Mouse (Mus musculus) right cerebral cortex, adult 18-20 months (tissue): ENCODE data around the gene Zfp984.
A peak's percentile ranks its signal among the peaks of the same experiment; 100 is the strongest.
"Not testable (repeated sequence)": the region's sequence is repeated elsewhere in the genome, so short reads cannot be mapped to it uniquely, and the experiment has no call there.

Experiments used
- DNase-seq: peaks from one replicate; pipeline ENCODE4 v3.0.0; 2022; ENCODE audit warnings: mixed read lengths

Gene Zfp984

DNA sequence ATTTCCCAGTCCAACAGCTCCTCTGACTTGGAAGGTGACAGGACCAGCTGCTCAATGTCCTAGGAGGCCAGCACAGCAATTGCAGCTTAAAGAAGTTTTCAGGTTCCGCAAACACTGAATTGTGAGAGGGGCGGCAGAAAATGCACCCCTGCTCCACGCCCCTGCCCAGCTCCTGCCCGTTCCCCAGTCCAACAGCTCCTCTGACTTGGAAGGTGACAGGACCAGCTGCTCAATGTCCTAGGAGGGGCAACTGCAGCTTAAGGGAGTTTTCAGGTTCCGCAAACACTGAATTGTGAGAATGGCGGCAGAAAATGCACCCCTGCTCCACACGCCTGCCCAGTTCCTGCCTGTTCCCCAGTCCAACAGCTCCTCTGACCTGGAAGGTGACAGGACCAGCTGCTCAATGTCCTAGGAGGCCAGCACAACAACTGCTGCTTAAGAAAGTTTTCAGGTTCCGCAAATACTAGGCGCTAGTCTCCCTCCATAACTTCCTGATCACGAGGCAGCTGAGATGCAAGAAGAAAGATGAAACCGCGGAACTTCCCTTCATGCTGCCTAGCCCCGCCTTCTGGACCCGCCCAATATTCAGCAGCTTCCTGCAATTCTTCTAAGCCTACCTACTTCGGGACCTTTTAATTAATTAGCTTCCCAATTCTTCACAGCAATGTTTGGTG is at the start of gene Zfp984:
TSS of gene Zfp984 (minus strand) at position 497 of the 674 bp plus-strand sequence.
- not testable (repeated sequence) for DNase-seq

DNA sequence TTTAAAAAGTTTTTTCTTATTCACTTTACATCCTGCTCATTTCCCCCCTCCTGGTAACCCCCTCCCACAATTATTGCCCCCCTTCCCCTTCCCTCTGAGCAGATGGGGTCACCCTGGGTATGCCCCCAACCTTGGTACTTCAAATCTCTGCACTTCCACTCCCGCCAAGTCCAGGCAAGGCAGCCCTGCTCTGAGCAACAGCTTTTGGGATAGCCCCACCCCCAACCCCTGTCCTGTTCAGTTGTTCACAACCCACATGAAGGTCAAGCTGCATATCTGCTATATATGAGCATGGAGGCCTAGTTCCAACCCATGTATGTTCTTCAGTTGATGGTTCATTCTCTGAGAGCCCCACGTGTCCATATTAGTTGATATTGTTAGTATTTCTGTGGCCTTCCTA is 41.2 kb upstream of the Zfp984 start:
- DNase-seq = no peak

DNA sequence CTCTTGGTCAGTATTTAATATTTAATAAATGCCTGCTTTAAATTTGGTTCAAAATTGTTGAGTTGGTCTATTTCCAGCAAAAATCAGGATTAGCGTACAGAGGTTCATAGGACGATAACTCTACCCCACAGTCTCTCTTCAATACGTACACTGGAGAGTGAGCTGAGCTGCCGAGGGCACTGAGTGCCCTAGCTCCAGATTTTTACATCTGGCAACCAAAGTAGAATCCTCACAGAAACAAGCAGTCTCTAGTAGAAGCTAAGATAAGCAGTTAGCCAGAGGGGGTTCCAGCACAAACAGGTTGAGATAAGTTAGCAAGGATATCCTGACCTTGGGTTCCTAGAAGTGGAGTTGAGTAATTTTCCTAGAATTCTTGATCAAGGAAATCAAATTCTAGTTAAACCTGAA is 39.0 kb upstream of the Zfp984 start:
- DNase-seq = no peak

DNA sequence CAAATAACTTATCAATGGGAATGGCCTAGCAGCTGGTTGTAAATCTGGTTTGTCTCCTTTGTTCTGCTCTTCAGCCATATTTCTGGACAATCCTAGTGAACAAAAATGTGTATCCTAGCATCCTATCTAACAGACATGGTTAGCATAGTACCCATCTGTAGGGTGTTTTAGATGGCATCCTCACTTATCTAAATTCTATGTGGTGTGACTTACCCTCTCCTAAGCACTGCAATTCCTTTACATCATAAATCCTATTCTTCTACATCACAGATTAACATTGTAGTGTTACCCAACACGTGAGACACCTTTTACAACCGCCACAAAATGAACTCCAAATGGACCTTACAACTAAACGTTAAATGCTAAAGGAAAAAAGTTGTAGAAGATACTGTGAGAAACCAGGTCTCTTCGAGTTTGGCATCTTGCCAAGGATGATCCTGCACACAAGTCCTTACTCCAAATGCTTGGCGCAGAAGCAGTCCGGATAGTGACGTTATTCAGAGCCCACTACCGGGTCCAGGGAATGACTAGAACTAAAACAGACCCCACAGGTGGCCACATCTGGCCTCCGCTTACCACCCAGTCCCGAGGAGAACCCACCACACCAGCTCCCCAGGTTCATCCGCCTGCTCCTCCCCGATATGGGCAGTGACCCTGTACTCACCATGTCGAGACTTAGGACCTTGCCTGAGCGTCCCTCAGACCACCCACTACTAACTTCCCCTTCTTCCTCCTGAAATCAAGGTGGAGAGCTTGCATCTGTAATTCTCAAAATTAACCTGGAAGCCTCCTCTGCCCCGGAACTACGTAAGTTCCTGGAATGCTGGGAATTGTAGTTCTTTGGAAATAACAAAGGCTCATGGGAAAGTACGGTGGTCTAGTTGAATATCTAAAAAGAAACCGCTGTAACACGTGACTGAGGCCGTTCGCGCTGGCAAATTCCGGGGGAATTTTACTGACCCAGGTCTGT is 38.3 kb upstream of the Zfp984 start, which contains the start of gene Zfp933:
TSS of gene Zfp933 (minus strand) at position 753 of the 970 bp plus-strand sequence.
- DNase-seq = peak; percentile 85

DNA sequence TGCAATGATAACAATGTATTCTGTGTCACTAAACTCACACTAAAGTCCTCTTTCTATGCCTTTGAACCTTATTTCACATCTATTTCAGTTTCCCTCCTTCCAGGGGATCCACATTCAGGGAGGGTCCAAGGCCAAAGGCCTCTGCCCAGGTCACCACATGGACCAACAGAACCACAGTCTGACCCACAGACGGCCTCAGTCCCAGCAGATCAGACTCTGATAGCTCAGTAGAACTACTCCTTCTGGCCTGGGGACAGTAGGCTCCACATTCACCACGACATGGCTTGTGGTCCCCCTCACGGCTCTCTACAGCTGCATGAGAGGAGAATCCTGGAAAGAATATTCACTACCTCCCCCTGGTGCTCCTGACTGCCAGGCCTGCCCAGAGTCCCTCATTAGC is 33.3 kb upstream of the Zfp984 start:
- DNase-seq = no peak

DNA sequence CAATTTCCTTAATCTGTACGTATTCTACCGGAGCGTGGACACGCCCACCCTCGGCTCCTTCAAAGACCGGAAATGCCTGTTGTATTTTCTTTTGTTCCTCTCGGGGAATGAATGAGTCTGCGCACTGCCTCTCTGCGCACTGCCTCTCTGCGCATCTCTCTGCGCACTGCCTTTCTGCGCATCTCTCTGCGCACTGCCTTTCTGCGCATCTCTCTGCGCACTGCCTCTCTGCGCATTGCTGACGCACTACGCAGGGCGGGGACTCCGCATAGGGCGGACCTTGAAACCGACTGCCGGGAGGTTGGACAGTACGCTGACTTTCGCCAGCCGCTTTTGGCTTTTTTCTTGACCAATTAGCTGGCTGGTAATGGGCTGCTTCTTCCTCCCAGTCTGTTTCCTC is 29.7 kb upstream of the Zfp984 start:
- DNase-seq = peak; percentile 37

DNA sequence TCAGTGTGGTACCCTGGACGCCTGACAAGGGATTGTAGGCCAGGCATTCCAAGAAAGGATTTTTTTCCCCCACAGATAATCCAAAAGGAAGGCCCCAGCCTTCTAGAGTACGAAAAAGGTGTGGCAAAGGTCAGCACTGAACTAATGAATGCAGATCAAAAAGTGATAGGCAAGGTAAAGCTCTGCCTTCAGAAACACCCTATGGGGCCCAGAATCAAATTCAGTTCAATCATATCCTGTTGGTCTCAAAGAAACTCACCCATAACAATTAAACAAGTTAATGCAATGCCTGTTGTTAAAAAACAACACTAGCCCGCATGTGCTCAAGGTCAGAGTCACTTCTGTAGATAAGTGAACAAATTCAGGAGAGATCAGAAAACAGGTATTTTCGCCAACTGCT is 14.8 kb upstream of the Zfp984 start:
- no peak for DNase-seq

DNA sequence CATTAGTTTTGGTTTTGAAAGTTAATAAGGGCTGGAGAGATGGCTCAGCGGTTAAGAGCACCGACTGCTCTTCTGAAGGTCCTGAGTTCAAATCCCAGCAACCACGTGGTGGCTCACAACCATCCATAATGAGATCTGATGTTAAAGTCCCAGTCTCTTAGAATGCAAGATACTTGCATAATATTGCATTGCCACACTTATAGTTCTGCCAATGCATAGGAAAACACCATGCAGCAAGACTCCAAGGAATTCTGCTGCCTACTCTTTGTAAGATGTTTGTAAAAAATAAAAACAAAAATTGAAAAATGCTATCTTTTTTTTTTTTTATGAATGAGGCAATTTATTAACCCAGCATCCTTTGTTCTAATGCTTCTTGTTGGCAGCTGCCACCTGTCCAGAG is 11.8 kb upstream of the Zfp984 start:
- not testable (repeated sequence) for DNase-seq

DNA sequence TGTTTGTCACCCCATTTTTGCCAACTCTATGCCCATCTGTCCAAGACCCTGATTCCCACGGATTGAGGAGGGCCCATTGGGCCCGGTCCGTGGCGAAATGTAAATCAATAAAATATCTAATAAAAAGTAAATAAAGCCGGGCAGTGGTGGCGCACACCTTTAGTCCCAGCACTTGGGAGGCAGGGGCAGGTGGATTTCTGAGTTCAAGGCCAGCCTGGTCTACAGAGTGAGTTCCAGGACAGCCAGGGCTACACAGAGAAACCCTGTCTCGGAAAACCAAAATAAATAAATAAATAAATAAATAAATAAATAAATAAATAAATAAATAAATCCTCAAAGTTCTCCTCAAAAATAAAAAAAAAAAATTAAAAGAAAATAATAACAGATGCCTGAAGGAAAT is 10.1 kb upstream of the Zfp984 start:
- not testable (repeated sequence) for DNase-seq

DNA sequence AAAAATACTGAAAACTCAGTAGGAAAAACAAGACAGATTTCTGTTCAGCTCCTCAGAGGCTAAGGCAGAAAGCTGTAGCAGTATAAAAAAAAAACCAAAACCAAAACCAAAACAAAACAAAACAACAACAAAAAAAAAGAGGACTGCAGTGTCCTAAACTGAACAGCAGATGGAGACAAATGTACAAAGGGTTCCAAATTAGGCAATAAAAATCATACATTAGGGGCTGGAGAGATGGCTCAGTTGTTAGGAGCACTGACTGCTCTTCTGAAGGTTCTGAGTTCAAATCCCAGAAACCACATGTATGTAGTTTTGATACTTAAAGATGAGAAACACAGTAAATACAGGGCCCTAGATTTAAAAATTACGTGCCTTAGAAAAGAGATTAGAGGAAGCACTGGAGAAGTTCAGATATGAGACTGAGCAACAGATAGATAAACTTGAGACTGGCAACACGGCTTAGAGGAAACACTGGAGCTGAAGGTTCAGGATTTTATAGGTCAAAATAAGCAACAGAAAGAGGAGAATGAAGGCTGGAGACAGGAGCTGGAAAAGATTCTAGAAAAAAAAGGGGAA is 5.1 kb upstream of the Zfp984 start:
- DNase-seq = no peak

DNA sequence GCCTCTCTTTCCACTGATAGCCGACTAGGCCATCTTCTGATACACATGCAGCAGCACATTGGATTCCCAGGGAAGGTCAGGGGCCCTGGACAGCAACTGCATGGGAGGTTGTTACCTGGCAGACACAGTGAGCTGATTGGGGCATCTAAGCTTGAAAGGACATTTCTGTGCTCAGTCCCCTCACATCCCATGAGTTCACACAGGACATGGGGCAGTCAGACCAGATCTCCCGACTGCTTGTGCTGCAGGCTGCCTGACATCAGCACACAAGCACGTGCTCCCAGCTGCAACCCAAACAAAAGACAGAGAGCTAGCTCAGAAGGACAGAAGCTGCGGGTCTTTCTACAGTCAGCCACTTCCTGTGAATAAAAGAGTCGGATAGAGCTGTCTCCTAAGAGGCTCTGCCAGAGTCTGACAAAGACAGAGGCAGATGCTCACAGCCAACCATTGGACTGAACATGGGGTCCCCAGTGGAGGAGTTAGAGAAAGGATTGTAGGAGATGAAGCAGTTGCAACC is 3.7 kb upstream of the Zfp984 start:
- no peak for DNase-seq

DNA sequence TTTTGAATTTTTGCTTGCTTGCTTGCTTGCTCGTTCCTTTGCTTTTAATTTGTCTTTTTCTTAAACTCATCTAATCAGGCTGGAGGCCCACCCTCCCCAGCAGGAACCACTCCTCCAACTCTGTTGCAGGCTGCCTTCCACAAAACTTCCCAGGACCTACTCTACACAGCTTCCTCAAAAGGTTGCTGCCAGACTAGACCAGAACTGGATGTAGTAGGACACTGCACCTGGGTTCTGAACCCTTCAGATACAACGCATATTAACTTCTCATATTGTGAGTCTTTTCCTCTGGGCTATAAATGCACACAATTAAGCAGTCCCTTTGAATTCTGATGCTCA is 347 bp upstream of the Zfp984 start:
- DNase-seq = not testable (repeated sequence)

DNA sequence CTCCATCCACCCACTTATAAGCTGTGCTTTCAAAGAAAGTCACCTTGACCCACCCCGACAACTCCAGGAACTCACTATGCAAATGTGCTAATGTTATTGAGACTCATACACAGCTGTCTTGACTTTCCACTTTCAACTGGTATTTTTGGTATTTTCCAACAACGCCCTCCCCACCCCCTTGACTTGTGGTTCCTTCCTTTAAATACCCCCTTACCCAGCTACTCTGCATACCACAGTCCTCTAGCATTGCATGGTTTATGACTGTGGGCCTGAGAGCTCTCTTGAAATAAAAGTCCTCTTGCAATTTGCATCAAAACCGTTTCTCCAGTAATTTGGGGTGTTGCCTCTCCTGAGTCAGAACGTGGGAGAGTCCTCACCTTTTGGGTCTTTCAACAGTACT is 1.1 kb downstream of the Zfp984 start:
- DNase-seq = not testable (repeated sequence)

DNA sequence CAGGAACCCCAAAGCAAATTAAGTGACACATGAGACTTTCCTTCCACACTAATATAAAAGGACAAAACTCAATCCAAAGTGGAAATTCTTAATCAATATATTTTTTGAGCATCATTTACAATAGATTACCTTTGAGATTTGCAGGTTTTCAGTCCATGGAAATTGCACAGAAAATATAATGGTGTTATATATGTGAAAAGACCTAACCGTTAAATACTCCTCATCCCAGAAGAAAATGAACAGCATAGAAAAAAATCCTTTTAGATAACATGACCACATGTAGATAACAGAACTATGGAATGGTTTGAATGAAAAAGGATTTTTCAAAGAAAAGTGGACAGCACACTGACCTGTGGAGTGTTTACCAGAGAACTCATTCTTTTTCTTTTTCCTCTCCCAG is 14.3 kb downstream of the Zfp984 start:
- not testable (repeated sequence) for DNase-seq

DNA sequence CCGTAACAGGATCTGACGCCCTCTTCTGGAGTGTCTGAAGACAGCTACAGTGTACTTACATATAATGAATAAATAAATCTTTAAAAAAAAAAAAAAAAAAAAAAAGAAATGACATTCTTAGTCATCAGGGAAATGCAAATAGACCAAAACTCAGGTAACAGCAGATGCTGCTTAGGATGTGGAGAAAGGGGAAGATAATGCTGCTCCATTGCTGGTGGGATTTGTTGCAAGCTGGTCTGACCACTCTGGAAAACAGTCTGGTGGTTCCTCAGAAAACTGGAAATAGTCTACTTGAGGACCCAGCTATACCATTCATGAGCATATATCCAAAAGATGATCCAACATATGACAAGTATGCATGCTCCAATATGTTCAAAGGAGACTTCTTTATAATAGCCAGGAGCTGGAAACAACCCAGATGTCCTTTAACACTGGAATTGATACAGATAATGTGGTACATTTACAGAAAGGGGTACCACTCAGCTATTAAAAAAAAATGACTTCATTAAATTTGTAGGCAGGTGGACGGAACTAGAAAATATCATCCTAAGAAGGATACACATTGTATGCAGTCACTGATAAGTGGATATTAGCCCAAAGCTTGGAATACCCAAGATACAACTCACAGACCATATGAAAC is 15.4 kb downstream of the Zfp984 start:
- DNase-seq = not testable (repeated sequence)

DNA sequence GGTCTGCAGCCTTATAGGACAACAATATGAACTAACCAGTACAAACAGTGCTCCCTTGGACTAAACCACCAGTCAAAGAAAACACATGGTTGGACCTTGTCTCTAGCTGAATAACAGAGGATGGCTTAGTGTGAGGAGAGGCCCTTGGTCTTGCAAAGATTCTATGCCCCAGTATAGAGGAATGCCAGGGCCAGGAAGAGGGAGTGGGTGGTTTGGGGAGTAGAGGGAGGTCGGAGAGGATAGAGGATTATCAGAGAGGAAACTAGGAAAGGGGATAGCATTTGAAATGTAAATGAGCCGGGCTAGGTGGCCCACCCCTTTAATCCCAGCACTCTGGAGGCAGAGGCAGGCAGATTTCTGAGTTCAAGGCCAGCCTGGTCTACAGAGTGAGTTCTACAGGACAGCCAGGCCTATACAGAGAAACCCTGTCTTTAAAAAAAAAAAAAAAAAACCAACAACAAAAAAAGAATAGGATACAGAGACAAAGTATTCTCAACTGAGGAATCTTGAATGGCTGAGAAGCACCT is 16.1 kb downstream of the Zfp984 start:
- not testable (repeated sequence) for DNase-seq

DNA sequence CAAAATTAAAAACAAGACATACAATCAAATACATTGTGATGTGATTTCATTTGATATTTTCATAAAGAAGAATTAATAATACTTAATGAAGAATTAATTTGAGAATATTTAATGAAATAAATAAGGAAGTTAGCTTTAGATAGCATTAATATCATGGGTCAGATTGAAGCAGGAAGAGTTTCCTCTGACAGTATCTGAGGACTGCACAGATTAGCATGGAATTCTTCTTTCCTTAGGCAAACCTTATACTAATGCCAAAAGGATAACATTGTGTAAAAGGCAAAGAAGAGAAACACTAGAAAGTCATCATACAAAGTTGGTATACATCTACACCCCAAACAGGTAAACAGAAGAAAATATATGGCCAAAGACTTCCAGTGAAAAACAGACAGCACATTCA is 17.9 kb downstream of the Zfp984 start:
- not testable (repeated sequence) for DNase-seq

DNA sequence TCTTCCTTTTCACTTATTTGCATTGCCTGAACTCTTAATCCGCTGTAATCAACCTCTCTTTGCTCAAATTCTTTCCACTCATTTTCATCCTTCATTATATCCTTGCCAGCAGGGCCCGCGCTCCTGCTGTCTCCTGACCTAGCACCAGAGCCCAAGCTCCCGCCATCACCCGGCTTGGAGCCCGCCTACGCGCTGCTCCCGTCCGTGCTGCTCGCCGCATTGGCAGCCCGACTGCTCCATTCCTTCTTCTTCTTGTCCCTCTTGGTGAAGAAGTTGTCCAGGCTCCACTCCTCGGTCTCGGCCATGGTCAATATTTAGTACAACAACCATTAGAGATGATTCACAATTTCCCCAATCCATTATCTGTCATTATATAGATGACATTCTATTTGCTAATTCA is 63.3 kb downstream of the Zfp984 start:
- not testable (repeated sequence) for DNase-seq

DNA sequence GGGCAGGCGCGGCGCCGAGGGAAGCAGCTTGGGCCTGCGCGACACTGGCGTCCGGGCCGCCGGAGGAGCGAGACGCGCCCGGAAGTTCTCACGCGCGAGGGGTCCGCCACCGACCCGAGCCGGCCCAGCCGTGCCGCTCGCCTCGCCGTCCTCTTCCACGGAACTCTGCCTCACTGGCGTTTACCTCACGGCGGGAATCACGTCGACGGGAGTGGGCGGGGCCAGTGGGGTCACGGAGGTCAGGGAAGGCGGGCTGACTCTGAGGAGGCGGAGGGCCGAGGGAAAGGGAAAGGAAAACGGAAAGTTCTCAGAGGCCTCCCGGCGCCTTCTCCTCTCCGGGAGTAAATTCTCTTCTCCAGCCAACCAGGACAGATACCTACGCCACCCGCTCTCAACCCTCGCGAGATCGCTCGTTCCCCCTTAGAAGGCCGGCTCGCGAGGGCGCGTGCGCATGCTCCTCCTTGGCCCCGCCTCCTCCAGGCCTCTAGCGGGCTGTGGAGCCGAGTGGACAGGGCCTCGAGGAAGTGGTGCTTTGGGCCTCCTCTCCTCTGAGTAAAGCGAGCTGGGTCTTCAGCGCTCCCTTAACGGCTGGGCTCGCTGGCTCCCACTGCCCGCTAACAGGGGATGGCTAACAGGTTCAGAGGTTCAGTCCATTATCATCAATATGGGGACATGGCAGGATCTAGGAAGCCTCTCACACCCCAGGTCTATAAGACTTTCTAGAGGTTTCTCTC is 70.8 kb downstream of the Zfp984 start:
- DNase-seq = not testable (repeated sequence)
